Mouse (Mus musculus): ENCODE measurements at regions not wholly inside any gene's neighbourhood (a gene's known extent, or its start where the extent isn't known, plus 50 kb on each side); places are given as distances from the start of the nearest gene placed in this dataset.

DNA sequence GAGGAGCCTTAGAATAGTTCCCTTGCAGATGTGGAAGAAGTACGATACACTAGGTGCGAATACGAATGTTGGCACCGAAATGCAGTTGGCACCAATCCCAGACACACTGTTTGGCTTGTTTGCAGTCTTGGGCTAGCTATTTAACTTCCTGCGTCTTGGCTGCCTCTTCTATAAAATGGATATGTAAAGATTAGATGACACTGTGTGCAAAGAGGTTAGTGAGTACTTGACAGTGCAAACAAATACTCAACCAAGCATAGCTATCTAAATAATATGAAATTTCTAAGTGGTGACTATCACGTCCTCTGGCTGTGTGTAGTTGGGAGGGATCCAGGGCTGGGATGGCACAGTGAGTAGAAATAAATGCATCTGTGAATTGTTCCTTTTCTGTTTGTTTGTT is 86.9 kb downstream of the Ccdc71l start:
- TF ChIP-seq POLR2A (IDR thresholded peaks at IDR 0.05; ENCODE audit: extremely low read depth, insufficient read depth, low read length) (no peak), CTCF (IDR thresholded peaks at IDR 0.05; ENCODE audit: extremely low read depth, insufficient read depth, low read length) (no peak)
